Mouse (Mus musculus): ENCODE results near the gene Emc9. TPM values are rescaled to one million over a fixed set of nuclear protein-coding genes. Genes with fewer than 3 reads are reported as not detected.

Gene Emc9
- polyA plus RNA-seq, 1 experiment from 2014 or later = 56.2 TPM

DNA sequence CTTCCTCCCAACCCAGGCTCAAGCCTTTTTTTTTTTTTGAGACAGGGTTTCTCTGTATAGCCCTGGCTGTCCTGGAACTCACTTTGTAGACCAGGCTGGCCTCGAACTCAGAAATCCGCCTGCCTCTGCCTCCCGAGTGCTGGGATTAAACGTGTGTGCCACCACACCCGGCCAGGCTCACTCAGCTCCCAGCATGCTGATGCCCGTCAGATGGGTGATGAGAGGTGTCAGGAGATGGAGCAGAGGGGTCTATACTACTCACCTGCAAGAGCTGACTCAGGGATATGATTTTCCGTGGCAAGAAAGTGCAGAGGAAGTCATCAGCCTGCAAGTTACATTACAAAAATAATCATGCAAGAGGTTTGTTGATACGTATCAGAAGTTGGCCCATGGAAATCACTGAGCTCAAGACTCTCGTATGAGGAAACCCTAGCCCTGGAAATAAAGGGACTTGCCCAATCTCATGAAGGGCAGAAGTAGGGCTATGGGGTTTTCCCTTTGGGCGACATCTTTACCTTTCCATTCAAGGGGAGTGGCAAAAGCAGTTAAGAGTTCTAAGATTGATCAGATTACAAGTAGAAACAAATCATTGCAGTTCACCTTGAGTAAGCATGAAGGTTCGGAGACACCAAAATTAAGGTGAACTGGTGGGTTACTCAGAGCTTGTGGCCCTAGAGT, 4.8 kb upstream of the Emc9 start:
- Histone ChIP-seq H3K9me3 (replicated peaks) (no peaks in the 10 kb centered on the region), H3K27ac (replicated peaks) (peak overlapping the region; percentile 92; the same call in 1 of the 2 replicates), H3K4me3 (replicated peaks) (peak overlapping the region; percentile 93), H3K27me3 (replicated peaks) (no peaks in the 10 kb centered on the region), H3K4me2 (peak overlapping the region; percentile 95), H3K9ac (replicated peaks) (peak overlapping the region; percentile 87), H3K36me3 (peaks cover 24% of the 10 kb centered on the region), H3K4me1 (peaks cover 48% of the 10 kb centered on the region)
- ATAC-seq (ENCODE audit: low FRiP score) = no peak
- WGBS = 89% methylated on average over 11 of the region's 11 CpGs

DNA sequence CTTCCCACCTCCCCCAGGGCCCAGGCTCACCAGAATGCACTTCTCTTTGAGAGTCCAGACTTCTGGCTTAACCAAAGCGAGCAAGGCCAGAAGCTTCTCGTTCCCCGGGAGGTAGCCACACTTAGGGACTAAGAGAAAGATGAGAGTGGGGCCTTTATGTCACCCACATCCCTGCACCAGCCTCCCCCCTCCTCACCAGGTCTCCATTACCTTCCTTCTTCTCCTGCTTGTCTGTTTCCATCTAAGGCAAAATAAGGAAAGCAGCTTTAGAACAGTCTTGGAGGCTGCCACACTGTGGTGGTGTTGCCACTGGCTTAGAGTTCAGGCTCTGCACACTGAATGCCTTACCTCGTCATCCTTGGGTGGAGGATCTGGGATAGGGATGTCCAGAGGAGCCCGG, 4.2 kb upstream of the Emc9 start:
- Histone ChIP-seq H3K27me3 (replicated peaks) (no peaks in the 10 kb centered on the region), H3K4me2 (no peak overlapping the region), H3K4me1 (peaks cover 53% of the 10 kb centered on the region), H3K36me3 (peaks cover 18% of the 10 kb centered on the region), H3K9ac (replicated peaks) (no peak overlapping the region), H3K27ac (replicated peaks) (no peak overlapping the region), H3K9me3 (replicated peaks) (no peaks in the 10 kb centered on the region), H3K4me3 (replicated peaks) (no peak overlapping the region)
- 99% methylated on average over 5 of the region's 5 CpGs for WGBS
- no peak for ATAC-seq (ENCODE audit: low FRiP score)

DNA sequence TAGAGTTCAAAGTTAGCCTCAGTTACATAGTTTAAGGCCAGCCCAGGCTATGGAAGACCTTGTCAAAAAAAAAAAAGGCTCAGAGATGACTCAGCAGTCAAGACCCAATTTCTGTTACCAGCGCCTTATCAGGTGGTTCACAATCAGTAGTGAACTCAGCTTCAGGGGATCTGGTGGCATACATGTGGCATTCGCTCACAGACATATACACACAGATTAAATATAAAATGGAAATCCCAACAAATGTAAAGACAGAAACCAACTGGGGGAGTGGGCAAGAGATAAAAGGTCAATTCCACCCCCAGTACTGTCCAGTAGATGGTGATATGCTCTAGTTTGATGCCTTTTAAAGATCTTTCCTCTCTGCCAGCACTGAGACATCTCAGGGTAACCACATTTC, 1.0 kb upstream of the Emc9 start:
- peaks cover 28% of the 10 kb centered on the region for H3K4me1 ChIP-seq
- no peaks in the 10 kb centered on the region for H3K9me3 ChIP-seq (replicated peaks)
- H3K27me3 ChIP-seq (replicated peaks) = no peaks in the 10 kb centered on the region
- no peak overlapping the region for H3K9ac ChIP-seq (replicated peaks)
- H3K4me2 ChIP-seq = no peak overlapping the region
- no peak overlapping the region for H3K4me3 ChIP-seq (replicated peaks)
- ATAC-seq (ENCODE audit: low FRiP score) = no peak
- H3K36me3 ChIP-seq = peaks cover 21% of the 10 kb centered on the region
- WGBS = 96% methylated on average over 2 of the region's 2 CpGs
- no peak overlapping the region for H3K27ac ChIP-seq (replicated peaks)

- Histone ChIP-seq H3K36me3 (peaks cover 27% of the 10 kb centered on the region), H3K9me3 (replicated peaks) (no peaks in the 10 kb centered on the region), H3K9ac (replicated peaks) (no peak overlapping the region), H3K4me1 (peaks cover 27% of the 10 kb centered on the region), H3K4me2 (peak overlapping the region; percentile 76), H3K4me3 (replicated peaks) (peak overlapping the region; percentile 55), H3K27me3 (replicated peaks) (no peaks in the 10 kb centered on the region), H3K27ac (replicated peaks) (no peak overlapping the region)
- ATAC-seq (ENCODE audit: low FRiP score) = no peak
- WGBS = 65% methylated on average over 6 of the region's 6 CpGs
These were observed 461 bp upstream of the Emc9 start for GRCm38 (mm10) chr14:55585566-55585960.

DNA sequence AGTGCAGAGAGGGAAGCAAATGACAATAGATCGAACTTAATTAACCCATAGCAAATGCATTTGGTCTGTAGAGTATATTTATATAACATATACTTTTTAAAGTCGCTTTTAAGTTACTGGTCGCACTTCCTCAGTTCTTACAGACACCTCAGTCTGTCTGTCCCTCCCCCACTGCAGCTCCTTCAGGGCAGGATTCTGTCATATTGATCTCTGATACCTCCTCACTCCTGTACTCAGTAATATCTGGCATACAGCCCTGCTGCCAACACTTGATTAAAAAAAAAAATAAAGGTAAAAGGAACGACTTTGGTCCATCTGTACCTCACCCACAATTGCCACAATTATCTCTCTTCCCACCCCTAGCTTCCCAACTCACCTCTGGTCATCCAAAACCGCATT, 800 bp downstream of the Emc9 start:
- no peaks in the 10 kb centered on the region for H3K9me3 ChIP-seq (replicated peaks)
- H3K4me2 ChIP-seq = peak overlapping the region; percentile 76
- no peak for ATAC-seq (ENCODE audit: low FRiP score)
- peak overlapping the region; percentile 70 for H3K27ac ChIP-seq (replicated peaks)
- H3K27me3 ChIP-seq (replicated peaks) = no peaks in the 10 kb centered on the region
- WGBS = 36% methylated on average over 5 of the region's 5 CpGs
- H3K4me3 ChIP-seq (replicated peaks) = peak overlapping the region; percentile 55
- H3K36me3 ChIP-seq = peaks cover 33% of the 10 kb centered on the region
- H3K9ac ChIP-seq (replicated peaks) = peak overlapping the region; percentile 68
- H3K4me1 ChIP-seq = peaks cover 19% of the 10 kb centered on the region

GRCm38 (mm10) chr14:55581981-55582681, 3.0 kb downstream of the Emc9 start:
- no peak overlapping the region for H3K4me3 ChIP-seq (replicated peaks)
- 79% methylated on average over 9 of the region's 9 CpGs for WGBS

GRCm38 (mm10) chr14:55580731-55581130, 4.4 kb downstream of the Emc9 start:
- Histone ChIP-seq H3K4me2 (no peak overlapping the region), H3K27me3 (replicated peaks) (no peaks in the 10 kb centered on the region), H3K4me3 (replicated peaks) (no peak overlapping the region), H3K9ac (replicated peaks) (no peak overlapping the region), H3K36me3 (peaks cover 21% of the 10 kb centered on the region), H3K9me3 (replicated peaks) (no peaks in the 10 kb centered on the region), H3K27ac (replicated peaks) (no peak overlapping the region), H3K4me1 (peaks cover 32% of the 10 kb centered on the region)
- 95% methylated on average over 16 of the region's 16 CpGs for WGBS
- no peak for ATAC-seq (ENCODE audit: low FRiP score)

More at GRCm38 (mm10) chr14:55581981-55582681, 3.0 kb downstream of the Emc9 start:
- Histone ChIP-seq H3K27me3 (replicated peaks) (no peaks in the 10 kb centered on the region), H3K9ac (replicated peaks) (no peak overlapping the region), H3K9me3 (replicated peaks) (no peaks in the 10 kb centered on the region), H3K4me1 (peaks cover 32% of the 10 kb centered on the region), H3K27ac (replicated peaks) (no peak overlapping the region), H3K4me2 (no peak overlapping the region), H3K36me3 (peaks cover 23% of the 10 kb centered on the region)
- ATAC-seq (ENCODE audit: low FRiP score) = no peak

DNA sequence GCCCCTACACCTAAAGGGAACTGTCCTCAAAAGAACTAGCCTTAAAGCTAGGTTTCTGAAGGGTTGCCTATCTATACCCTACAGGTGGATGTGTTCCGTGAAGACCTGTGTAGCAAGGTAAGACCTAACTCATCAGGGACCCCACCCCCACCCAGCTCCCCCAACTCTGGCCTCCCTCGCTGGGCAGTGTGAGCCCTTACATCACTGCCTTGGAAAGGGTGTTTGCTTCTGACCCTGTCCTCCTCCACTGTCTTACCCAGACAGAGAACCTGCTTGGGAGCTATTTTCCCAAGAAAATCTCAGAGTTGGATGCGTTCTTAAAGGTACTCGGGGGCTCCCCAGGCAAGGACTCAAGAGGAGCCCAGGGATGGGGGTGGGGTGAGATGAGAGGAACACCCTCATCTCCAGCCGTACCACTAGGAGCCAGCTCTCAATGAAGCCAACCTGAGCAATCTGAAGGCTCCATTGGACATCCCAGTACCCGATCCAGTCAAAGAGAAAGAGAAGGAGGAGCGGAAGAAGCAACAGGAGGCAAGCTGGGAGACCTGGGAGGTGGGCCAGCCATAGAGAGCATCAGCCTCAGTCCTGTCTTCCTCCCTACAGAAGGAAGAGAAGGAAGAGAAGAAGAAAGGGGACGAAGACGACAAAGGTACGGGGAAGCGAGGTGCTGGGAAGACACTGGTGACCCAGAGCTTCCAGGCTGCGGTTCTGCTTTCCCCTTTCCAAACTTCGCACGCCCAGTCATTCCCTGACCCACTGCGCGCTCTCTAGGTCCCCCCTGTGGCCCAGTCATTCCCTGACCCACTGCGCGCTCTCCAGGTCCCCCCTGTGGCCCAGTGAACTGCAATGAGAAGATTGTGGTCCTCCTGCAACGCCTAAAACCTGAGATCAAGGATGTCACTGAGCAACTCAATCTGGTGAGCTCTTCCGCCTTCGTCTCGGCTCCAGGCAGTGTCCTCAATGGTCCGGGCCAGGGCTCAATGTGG, 5.3 kb downstream of the Emc9 start:
- Histone ChIP-seq H3K4me2 (0 out of 2 replicates have a peak overlapping the region, but pooled peaks have one; percentile 91), H3K27me3 (replicated peaks) (no peaks in the 10 kb centered on the region), H3K36me3 (peaks cover 21% of the 10 kb centered on the region), H3K9ac (replicated peaks) (no peak overlapping the region), H3K4me3 (replicated peaks) (no peak overlapping the region), H3K9me3 (replicated peaks) (no peaks in the 10 kb centered on the region), H3K27ac (replicated peaks) (no peak overlapping the region), H3K4me1 (peaks cover 22% of the 10 kb centered on the region)
- ATAC-seq (ENCODE audit: low FRiP score) = no peak
- WGBS = 89% methylated on average over 23 of the region's 23 CpGs

- Histone ChIP-seq H3K27me3 (replicated peaks) (no peaks in the 10 kb centered on the region), H3K4me2 (peak overlapping the region; percentile 91), H3K9ac (replicated peaks) (peak overlapping the region; percentile 87), H3K27ac (replicated peaks) (peak overlapping the region; percentile 89), H3K4me3 (replicated peaks) (peak overlapping the region; percentile 74), H3K36me3 (peaks cover 21% of the 10 kb centered on the region), H3K4me1 (peaks cover 18% of the 10 kb centered on the region), H3K9me3 (replicated peaks) (no peaks in the 10 kb centered on the region)
- 34% methylated on average over 6 of the region's 6 CpGs for WGBS
- ATAC-seq (ENCODE audit: low FRiP score) = peak; percentile 51
These were observed 6.3 kb downstream of the Emc9 start for GRCm38 (mm10) chr14:55578668-55579269.

DNA sequence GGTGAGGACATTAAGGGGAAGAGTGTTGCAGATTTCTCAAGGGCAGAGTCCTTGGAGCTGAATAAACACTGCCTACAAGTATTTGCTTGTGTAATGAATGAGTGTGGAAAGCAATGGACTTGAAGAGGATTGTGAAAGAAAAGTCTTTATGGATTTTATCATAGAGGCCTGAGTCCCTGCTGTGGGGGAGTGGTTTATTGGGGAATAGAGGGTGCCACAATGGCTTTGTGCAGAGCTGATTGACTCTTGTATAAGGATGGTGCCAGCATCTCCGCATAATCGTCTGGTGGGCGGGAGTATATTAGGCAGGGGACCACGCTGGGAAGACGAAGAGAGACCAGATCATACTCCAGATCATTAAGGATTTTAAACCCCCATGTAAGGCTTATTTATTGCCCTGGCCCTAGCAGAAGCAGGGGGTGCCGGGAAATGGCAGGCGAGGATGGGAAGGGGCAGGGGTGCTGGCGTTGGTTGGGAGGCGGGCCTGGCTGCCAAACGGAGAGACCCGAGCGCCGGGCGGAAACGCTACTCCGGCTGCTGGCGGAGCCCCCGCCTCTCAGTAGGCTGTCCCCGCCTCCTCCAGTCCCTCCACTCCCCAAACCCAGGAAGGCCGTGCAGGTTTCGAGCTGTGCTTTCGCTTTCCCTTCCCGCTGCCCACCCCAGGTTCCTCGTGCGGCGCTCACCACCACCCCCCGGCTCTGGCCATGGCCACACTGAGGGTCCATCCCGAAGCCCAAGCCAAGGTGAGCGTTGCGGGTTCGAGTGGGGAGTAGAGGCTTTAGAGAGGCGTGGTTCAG, 7.0 kb downstream of the Emc9 start, which contains the start of gene Psme1:
TSS of gene Psme1 (plus strand) at position 253 of the 797 bp plus-strand sequence.
- H3K27me3 ChIP-seq (replicated peaks) = no peaks in the 10 kb centered on the region
- H3K9ac ChIP-seq (replicated peaks) = peak within 1 kb of the TSS; percentile 87
- WGBS = under 1% methylated on average over 32 of the region's 32 CpGs
- H3K36me3 ChIP-seq = peaks cover 21% of the 10 kb centered on the region
- ATAC-seq (ENCODE audit: low FRiP score) = peak; percentile 92
- peak within 1 kb of the TSS; percentile 89 for H3K27ac ChIP-seq (replicated peaks)
- H3K4me2 ChIP-seq = peak within 1 kb of the TSS; percentile 91
- H3K4me1 ChIP-seq = peaks cover 18% of the 10 kb centered on the region
- peak within 1 kb of the TSS; percentile 74 for H3K4me3 ChIP-seq (replicated peaks)
- no peaks in the 10 kb centered on the region for H3K9me3 ChIP-seq (replicated peaks)

Measured in neural tube, embryonic 15.5 days (tissue).